Mouse (Mus musculus) T-helper 1 cell (primary cell): Measurements from ENCODE around the gene Myo1b.

Experiments
- in situ Hi-C: fragments of 300-600 bp; cut with MboI, MseI; formaldehyde crosslinking; loops from one replicate; pipeline ENCODE4 v1.15.1; 2025; ENCODE audit warnings: high pct_unique_total_duplicates

The Myo1b gene

GRCm38 (mm10) chr1:51852314-51852713, 63.6 kb downstream of the Myo1b start:
- in situ Hi-C loops: no loop called here

GRCm38 (mm10) chr1:51849570-51850211, 66.2 kb downstream of the Myo1b start:
- in situ Hi-C loops: no loop called here

- in situ Hi-C loops: no loop called here
Observed at GRCm38 (mm10) chr1:51845264-51846036, 70.4 kb downstream of the Myo1b start.

GRCm38 (mm10) chr1:51837845-51838623, 77.8 kb downstream of the Myo1b start:
- in situ Hi-C loops: no loop called here

- in situ Hi-C loops: no loop called here
Observed at GRCm38 (mm10) chr1:51837311-51837710, 78.6 kb downstream of the Myo1b start.

- in situ Hi-C loops: no loop called here
Observed at GRCm38 (mm10) chr1:51835795-51836194, 80.1 kb downstream of the Myo1b start.

- in situ Hi-C loops: no loop called here
Observed at GRCm38 (mm10) chr1:51834072-51834471, 81.8 kb downstream of the Myo1b start.

GRCm38 (mm10) chr1:51829353-51829752, 86.5 kb downstream of the Myo1b start:
- in situ Hi-C loops: loop anchor here (5.0 kb wide), 1 partner anchor 82 kb away; no protein-coding TSS in a partner anchor

- in situ Hi-C loops: no loop called here
Observed at GRCm38 (mm10) chr1:51822531-51822930, 93.3 kb downstream of the Myo1b start.

- in situ Hi-C loops: no loop called here
Observed at GRCm38 (mm10) chr1:51821701-51822495, 94.0 kb downstream of the Myo1b start.

GRCm38 (mm10) chr1:51820520-51820919, 95.4 kb downstream of the Myo1b start:
- in situ Hi-C loops: no loop called here

GRCm38 (mm10) chr1:51820013-51820441, 95.8 kb downstream of the Myo1b start:
- in situ Hi-C loops: no loop called here

GRCm38 (mm10) chr1:51815636-51816035, 100.2 kb downstream of the Myo1b start:
- in situ Hi-C loops: no loop called here

- in situ Hi-C loops: no loop called here
Observed at GRCm38 (mm10) chr1:51814854-51815630, 100.8 kb downstream of the Myo1b start.

GRCm38 (mm10) chr1:51808847-51809246, 107.0 kb downstream of the Myo1b start:
- in situ Hi-C loops: no loop called here

GRCm38 (mm10) chr1:51808228-51808627, 107.6 kb downstream of the Myo1b start:
- in situ Hi-C loops: no loop called here

- in situ Hi-C loops: no loop called here
Observed at GRCm38 (mm10) chr1:51805040-51805610, 110.7 kb downstream of the Myo1b start.

GRCm38 (mm10) chr1:51804296-51805039, 111.4 kb downstream of the Myo1b start:
- in situ Hi-C loops: no loop called here

GRCm38 (mm10) chr1:51798011-51798471, 117.8 kb downstream of the Myo1b start:
- in situ Hi-C loops: no loop called here
